Mouse (Mus musculus): Measurements from ENCODE around the gene E130114P18Rik. TPM values are rescaled to one million over a fixed set of nuclear protein-coding genes. Genes with fewer than 3 reads are reported as not detected.

E130114P18Rik gene
- polyA plus RNA-seq, 1 experiment from 2014 or later, result 5.4 TPM

GRCm38 (mm10) chr4:97804638-97805037, 26.8 kb upstream of the E130114P18Rik start:
- ATAC-seq (ENCODE audit: insufficient number of reproducible peaks, insufficient read depth, low FRiP score, low TSS enrichment, low read depth), result no peak
- H3K36me3 ChIP-seq, result peaks cover 50% of the 10 kb centered on the region
- peaks cover 7% of the 10 kb centered on the region; the same call in 1 of the 2 replicates for H3K4me1 ChIP-seq (replicated peaks)
- no peak overlapping the region for H3K4me3 ChIP-seq (replicated peaks)
- no peak overlapping the region for H3K9ac ChIP-seq (replicated peaks)
- no peak overlapping the region for H3K27ac ChIP-seq
- 63% methylated on average over 5 of the region's 5 CpGs for WGBS
- H3K4me2 ChIP-seq, result no peak overlapping the region
- peaks cover 7% of the 10 kb centered on the region; the same call in 1 of the 2 replicates for H3K9me3 ChIP-seq
- no peaks in the 10 kb centered on the region for H3K27me3 ChIP-seq

- no peak overlapping the region for H3K4me2 ChIP-seq
Observed at GRCm38 (mm10) chr4:97803791-97804190, 25.9 kb upstream of the E130114P18Rik start.

GRCm38 (mm10) chr4:97796505-97796904, 18.6 kb upstream of the E130114P18Rik start:
- WGBS, result 77% methylated on average over 10 of the region's 10 CpGs
- Histone ChIP-seq H3K4me2 (no peak overlapping the region), H3K9me3 (no peaks in the 10 kb centered on the region), H3K27me3 (no peaks in the 10 kb centered on the region), H3K27ac (no peak overlapping the region), H3K4me1 (replicated peaks) (peaks cover 6% of the 10 kb centered on the region), H3K9ac (replicated peaks) (no peak overlapping the region), H3K4me3 (replicated peaks) (no peak overlapping the region), H3K36me3 (peaks cover 44% of the 10 kb centered on the region)
- ATAC-seq (ENCODE audit: insufficient number of reproducible peaks, insufficient read depth, low FRiP score, low TSS enrichment, low read depth), result no peak

More at GRCm38 (mm10) chr4:97803791-97804190, 25.9 kb upstream of the E130114P18Rik start:
- H3K27me3 ChIP-seq, result no peaks in the 10 kb centered on the region
- H3K4me3 ChIP-seq (replicated peaks), result no peak overlapping the region
- WGBS, result 77% methylated on average over 3 of the region's 3 CpGs
- H3K27ac ChIP-seq, result no peak overlapping the region
- peaks cover 46% of the 10 kb centered on the region for H3K36me3 ChIP-seq
- ATAC-seq (ENCODE audit: insufficient number of reproducible peaks, insufficient read depth, low FRiP score, low TSS enrichment, low read depth), result no peak
- no peak overlapping the region for H3K9ac ChIP-seq (replicated peaks)
- H3K9me3 ChIP-seq, result peaks cover 7% of the 10 kb centered on the region; the same call in 1 of the 2 replicates
- 0 out of 2 replicates have a peak, but pooled peaks cover 3% of the 10 kb centered on the region for H3K4me1 ChIP-seq (replicated peaks)

GRCm38 (mm10) chr4:97795957-97796356, 18.1 kb upstream of the E130114P18Rik start:
- H3K4me2 ChIP-seq, result no peak overlapping the region
- H3K4me1 ChIP-seq (replicated peaks), result peaks cover 6% of the 10 kb centered on the region
- no peak overlapping the region for H3K9ac ChIP-seq (replicated peaks)
- H3K36me3 ChIP-seq, result peaks cover 41% of the 10 kb centered on the region
- no peaks in the 10 kb centered on the region for H3K9me3 ChIP-seq
- ATAC-seq (ENCODE audit: insufficient number of reproducible peaks, insufficient read depth, low FRiP score, low TSS enrichment, low read depth), result no peak
- no peak overlapping the region for H3K4me3 ChIP-seq (replicated peaks)
- WGBS, result 83% methylated on average over 5 of the region's 5 CpGs
- no peak overlapping the region for H3K27ac ChIP-seq
- no peaks in the 10 kb centered on the region for H3K27me3 ChIP-seq

GRCm38 (mm10) chr4:97794865-97795264, 17.0 kb upstream of the E130114P18Rik start:
- Histone ChIP-seq H3K9ac (replicated peaks) (no peak overlapping the region), H3K27me3 (no peaks in the 10 kb centered on the region), H3K4me1 (replicated peaks) (peaks cover 6% of the 10 kb centered on the region), H3K9me3 (no peaks in the 10 kb centered on the region), H3K4me3 (replicated peaks) (no peak overlapping the region), H3K27ac (no peak overlapping the region), H3K4me2 (no peak overlapping the region), H3K36me3 (peaks cover 37% of the 10 kb centered on the region)
- ATAC-seq (ENCODE audit: insufficient number of reproducible peaks, insufficient read depth, low FRiP score, low TSS enrichment, low read depth), result no peak
- 83% methylated on average over 4 of the region's 4 CpGs for WGBS

- no peak for ATAC-seq (ENCODE audit: insufficient number of reproducible peaks, insufficient read depth, low FRiP score, low TSS enrichment, low read depth)
- no peak overlapping the region for H3K9ac ChIP-seq (replicated peaks)
- H3K27me3 ChIP-seq, result no peaks in the 10 kb centered on the region
Observed at GRCm38 (mm10) chr4:97793931-97794330, 16.1 kb upstream of the E130114P18Rik start.

GRCm38 (mm10) chr4:97788537-97788936, 10.7 kb upstream of the E130114P18Rik start:
- no peak overlapping the region for H3K9ac ChIP-seq (replicated peaks)
- H3K4me1 ChIP-seq (replicated peaks), result peaks cover 17% of the 10 kb centered on the region
- no peak overlapping the region for H3K27ac ChIP-seq
- no peak overlapping the region for H3K4me2 ChIP-seq
- no peak for ATAC-seq (ENCODE audit: insufficient number of reproducible peaks, insufficient read depth, low FRiP score, low TSS enrichment, low read depth)
- whole genome bisulfite sequencing, result 78% methylated on average over 4 of the region's 4 CpGs
- peaks cover 64% of the 10 kb centered on the region for H3K36me3 ChIP-seq
- H3K27me3 ChIP-seq, result no peaks in the 10 kb centered on the region
- H3K9me3 ChIP-seq, result no peaks in the 10 kb centered on the region
- H3K4me3 ChIP-seq (replicated peaks), result no peak overlapping the region

More at GRCm38 (mm10) chr4:97793931-97794330, 16.1 kb upstream of the E130114P18Rik start:
- Histone ChIP-seq H3K4me3 (replicated peaks) (no peak overlapping the region), H3K4me2 (no peak overlapping the region), H3K4me1 (replicated peaks) (peaks cover 6% of the 10 kb centered on the region), H3K27ac (no peak overlapping the region), H3K36me3 (peaks cover 37% of the 10 kb centered on the region), H3K9me3 (no peaks in the 10 kb centered on the region)
- WGBS, result 86% methylated on average over 10 of the region's 10 CpGs

- WGBS, result 79% methylated on average over 3 of the region's 3 CpGs
- H3K27me3 ChIP-seq, result no peaks in the 10 kb centered on the region
Observed at GRCm38 (mm10) chr4:97787515-97787914, 9.6 kb upstream of the E130114P18Rik start.

GRCm38 (mm10) chr4:97786571-97786970, 8.7 kb upstream of the E130114P18Rik start:
- Histone ChIP-seq H3K4me3 (replicated peaks) (no peak overlapping the region), H3K27me3 (no peaks in the 10 kb centered on the region), H3K4me1 (replicated peaks) (peaks cover 21% of the 10 kb centered on the region), H3K4me2 (no peak overlapping the region), H3K27ac (no peak overlapping the region), H3K9me3 (no peaks in the 10 kb centered on the region), H3K9ac (replicated peaks) (no peak overlapping the region), H3K36me3 (peaks cover 68% of the 10 kb centered on the region)
- ATAC-seq (ENCODE audit: insufficient number of reproducible peaks, insufficient read depth, low FRiP score, low TSS enrichment, low read depth), result no peak
- WGBS, result 44% methylated on average over 8 of the region's 8 CpGs

More at GRCm38 (mm10) chr4:97787515-97787914, 9.6 kb upstream of the E130114P18Rik start:
- H3K9ac ChIP-seq (replicated peaks), result no peak overlapping the region
- peaks cover 68% of the 10 kb centered on the region for H3K36me3 ChIP-seq
- H3K4me3 ChIP-seq (replicated peaks), result no peak overlapping the region
- no peak overlapping the region for H3K4me2 ChIP-seq
- ATAC-seq (ENCODE audit: insufficient number of reproducible peaks, insufficient read depth, low FRiP score, low TSS enrichment, low read depth), result no peak
- peaks cover 21% of the 10 kb centered on the region for H3K4me1 ChIP-seq (replicated peaks)
- no peak overlapping the region for H3K27ac ChIP-seq
- H3K9me3 ChIP-seq, result no peaks in the 10 kb centered on the region

GRCm38 (mm10) chr4:97785547-97786271, 7.8 kb upstream of the E130114P18Rik start:
- peaks cover 64% of the 10 kb centered on the region for H3K36me3 ChIP-seq
- no peaks in the 10 kb centered on the region for H3K9me3 ChIP-seq
- ATAC-seq (ENCODE audit: insufficient number of reproducible peaks, insufficient read depth, low FRiP score, low TSS enrichment, low read depth), result no peak
- H3K4me1 ChIP-seq (replicated peaks), result peaks cover 25% of the 10 kb centered on the region
- no peak overlapping the region for H3K27ac ChIP-seq
- no peak overlapping the region for H3K4me2 ChIP-seq
- H3K27me3 ChIP-seq, result no peaks in the 10 kb centered on the region
- no peak overlapping the region for H3K9ac ChIP-seq (replicated peaks)
- no peak overlapping the region for H3K4me3 ChIP-seq (replicated peaks)
- WGBS, result 80% methylated on average over 8 of the region's 8 CpGs

- Histone ChIP-seq H3K27ac (no peak overlapping the region), H3K27me3 (no peaks in the 10 kb centered on the region)
- 92% methylated on average over 11 of the region's 11 CpGs for WGBS
Observed at GRCm38 (mm10) chr4:97784236-97784635, 6.4 kb upstream of the E130114P18Rik start.

More at GRCm38 (mm10) chr4:97784236-97784635, 6.4 kb upstream of the E130114P18Rik start:
- H3K36me3 ChIP-seq, result peaks cover 55% of the 10 kb centered on the region
- H3K4me2 ChIP-seq, result no peak overlapping the region
- ATAC-seq (ENCODE audit: insufficient number of reproducible peaks, insufficient read depth, low FRiP score, low TSS enrichment, low read depth), result no peak
- H3K4me3 ChIP-seq (replicated peaks), result no peak overlapping the region
- no peaks in the 10 kb centered on the region for H3K9me3 ChIP-seq
- no peak overlapping the region for H3K9ac ChIP-seq (replicated peaks)
- peaks cover 36% of the 10 kb centered on the region for H3K4me1 ChIP-seq (replicated peaks)

All from limb, embryonic 12.5 days (tissue).